Mouse (Mus musculus): ENCODE results near the gene Nudt14.

Nudt14 gene

GRCm38 (mm10) chr12:112912951-112913745 lies 28.8 kb downstream of the Nudt14 start:
- DNase-seq (ENCODE audit: low read depth, low spot score) = no peak

- DNase-seq (ENCODE audit: low read depth, low spot score) = no peak
Observed at GRCm38 (mm10) chr12:112911701-112912100, 30.2 kb downstream of the Nudt14 start.

- no peak for DNase-seq (ENCODE audit: low read depth, low spot score)
Observed at GRCm38 (mm10) chr12:112908991-112909390, 32.9 kb downstream of the Nudt14 start.

- DNase-seq (ENCODE audit: low read depth, low spot score) = no peak
Observed at GRCm38 (mm10) chr12:112905001-112905400, 36.9 kb downstream of the Nudt14 start.

GRCm38 (mm10) chr12:112903941-112904340 lies 38.0 kb downstream of the Nudt14 start:
- peak; percentile 72 for DNase-seq (ENCODE audit: low read depth, low spot score)

GRCm38 (mm10) chr12:112900641-112901040 lies 41.3 kb downstream of the Nudt14 start:
- DNase-seq (ENCODE audit: low read depth, low spot score) = no peak

GRCm38 (mm10) chr12:112898960-112899359 lies 43.0 kb downstream of the Nudt14 start:
- DNase-seq (ENCODE audit: low read depth, low spot score) = no peak

- no peak for DNase-seq (ENCODE audit: low read depth, low spot score)
Observed at GRCm38 (mm10) chr12:112898351-112898750, 43.6 kb downstream of the Nudt14 start.

- peak; percentile 59 for DNase-seq (ENCODE audit: low read depth, low spot score)
Observed at GRCm38 (mm10) chr12:112897522-112898212, 44.3 kb downstream of the Nudt14 start.

GRCm38 (mm10) chr12:112894969-112895368 lies 47.0 kb downstream of the Nudt14 start:
- DNase-seq (ENCODE audit: low read depth, low spot score) = no peak

- DNase-seq (ENCODE audit: low read depth, low spot score) = no peak
Observed at GRCm38 (mm10) chr12:112894303-112894884, 47.5 kb downstream of the Nudt14 start.

- DNase-seq (ENCODE audit: low read depth, low spot score) = no peak
Observed at GRCm38 (mm10) chr12:112885465-112885864, 56.5 kb downstream of the Nudt14 start.

Data from skeletal muscle tissue, adult 2 months (tissue).